Mouse (Mus musculus) cerebellum, adult 18-20 months (tissue): ENCODE results near the gene Wnt7b.

ENCODE experiments used
- DNase-seq, 2 experiments: peaks; one replicate each; pipeline ENCODE4 v3.0.0; 2021

The Wnt7b gene

DNA sequence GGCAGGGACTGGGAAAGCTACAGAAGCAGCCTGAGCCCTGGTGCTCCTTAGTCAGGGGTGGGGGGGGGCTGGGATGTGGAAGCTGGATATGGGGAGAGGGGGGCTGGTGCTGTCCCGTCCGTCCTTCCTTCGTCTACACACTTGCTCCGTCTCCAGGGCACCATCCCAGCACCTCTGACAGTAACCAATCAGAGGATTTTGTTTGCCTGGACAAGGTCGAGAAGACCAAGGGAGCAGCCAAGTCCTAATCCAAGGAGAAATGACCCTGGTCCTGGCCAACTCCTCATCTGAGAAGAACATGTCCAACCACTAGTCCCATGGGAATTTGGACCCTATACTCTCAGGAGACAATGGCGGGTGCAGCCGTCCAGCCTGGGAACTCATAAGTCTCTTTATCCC is 18.4 kb upstream of the Wnt7b start:
- DNase-seq: no peak

DNA sequence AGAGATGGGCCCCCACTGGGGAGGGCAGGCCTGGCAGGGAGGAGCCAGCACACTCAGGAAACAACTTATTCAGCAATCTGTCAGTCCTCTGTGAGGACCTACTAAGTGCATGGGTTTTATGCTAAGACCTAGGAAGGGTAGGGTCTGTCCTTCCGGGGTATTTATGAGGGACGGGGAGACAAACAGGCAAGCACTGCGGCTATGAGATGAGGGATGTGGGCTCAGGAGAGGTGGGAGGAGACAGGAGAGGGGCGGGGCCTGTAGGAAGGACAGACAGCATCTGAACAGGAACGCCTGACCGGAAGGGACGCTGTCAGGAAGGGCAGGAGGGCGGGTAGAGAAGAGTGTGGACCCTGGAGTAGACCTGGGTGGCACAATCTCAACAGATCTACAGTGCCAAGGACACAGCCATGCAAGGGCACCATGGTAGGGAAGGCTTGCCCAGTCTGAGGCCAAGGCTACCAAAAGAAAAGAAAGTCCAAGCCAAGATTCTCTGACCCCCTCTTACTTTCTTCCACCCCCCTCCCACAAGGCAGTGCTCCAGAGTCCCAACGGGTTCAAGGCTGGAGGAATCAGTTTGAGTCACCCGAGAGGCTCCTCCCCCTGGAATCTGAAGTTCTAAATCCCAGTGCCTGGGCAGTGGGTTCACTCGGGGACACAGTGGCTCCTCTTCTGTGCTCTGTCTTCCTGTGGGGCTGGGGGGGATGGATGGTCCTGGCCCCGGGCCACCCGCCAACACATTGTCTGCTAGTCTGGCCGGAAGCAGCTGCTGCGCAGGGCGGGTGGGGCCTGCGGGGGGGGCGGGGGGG is 17.8 kb upstream of the Wnt7b start:
- DNase-seq: peak in 1 of 2 experiments; percentile 16

DNA sequence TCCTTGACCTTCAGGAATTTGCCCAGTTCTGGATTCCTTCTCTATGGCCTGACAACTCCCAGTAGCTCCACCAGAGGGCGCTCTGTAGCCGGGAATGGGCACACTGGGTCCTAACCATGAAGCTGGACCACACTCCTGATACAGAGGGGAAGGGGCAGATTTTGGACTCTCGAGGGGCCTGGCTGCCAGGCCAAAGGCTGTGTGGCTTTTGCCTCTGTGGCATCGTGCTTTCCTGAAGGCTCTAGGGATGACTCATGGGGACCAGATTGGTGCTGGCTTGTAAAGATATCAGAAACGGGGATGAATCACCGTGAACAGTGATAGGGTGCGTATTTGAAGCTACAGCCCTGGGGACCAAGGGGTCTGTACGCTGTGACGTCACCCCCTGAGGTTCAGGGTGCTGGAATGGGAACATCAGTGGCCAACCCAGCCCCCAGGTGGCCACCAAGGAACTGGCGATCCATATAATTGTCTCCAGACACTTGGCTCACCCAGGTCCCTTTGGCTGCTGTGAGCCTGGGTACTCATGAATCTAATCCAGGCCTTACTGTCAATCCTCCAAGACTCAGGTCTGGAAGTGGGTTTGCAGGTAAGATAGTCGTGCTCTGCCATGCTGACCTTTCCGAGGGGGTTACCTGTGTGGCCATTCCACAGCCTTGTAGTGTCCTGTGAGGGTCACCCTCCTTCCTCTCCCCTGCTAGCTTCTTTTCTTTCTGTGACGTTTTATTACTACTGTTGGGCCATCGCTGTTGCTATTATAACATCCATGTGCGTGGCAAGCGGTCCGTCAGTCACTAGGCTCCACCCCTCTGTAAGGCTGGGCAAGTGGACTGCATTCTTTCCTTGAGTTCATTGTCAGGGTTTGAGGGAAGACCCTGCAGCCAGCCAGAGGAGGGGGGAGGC is 17.0 kb upstream of the Wnt7b start:
- peak; percentile 80 to 88 for DNase-seq

DNA sequence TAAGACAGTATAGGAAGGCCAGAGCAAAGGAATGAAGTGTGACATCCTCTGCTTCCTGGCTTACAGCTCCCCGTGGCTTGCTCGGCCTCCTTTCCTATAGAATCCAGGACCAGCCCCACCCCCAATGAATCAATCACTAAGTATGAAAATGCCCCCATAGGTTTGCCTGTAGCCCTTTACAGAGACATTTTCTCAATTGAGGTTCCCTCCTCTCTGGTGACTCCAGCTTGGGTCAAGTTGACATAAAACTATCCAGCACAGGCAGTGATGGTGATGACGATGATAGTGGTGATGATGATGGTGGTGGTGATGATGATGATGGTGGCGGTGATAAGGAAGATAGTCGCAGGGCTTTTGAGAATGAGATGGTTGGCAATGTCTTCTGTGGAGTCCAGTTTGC is 16.2 kb upstream of the Wnt7b start:
- no peak for DNase-seq

DNA sequence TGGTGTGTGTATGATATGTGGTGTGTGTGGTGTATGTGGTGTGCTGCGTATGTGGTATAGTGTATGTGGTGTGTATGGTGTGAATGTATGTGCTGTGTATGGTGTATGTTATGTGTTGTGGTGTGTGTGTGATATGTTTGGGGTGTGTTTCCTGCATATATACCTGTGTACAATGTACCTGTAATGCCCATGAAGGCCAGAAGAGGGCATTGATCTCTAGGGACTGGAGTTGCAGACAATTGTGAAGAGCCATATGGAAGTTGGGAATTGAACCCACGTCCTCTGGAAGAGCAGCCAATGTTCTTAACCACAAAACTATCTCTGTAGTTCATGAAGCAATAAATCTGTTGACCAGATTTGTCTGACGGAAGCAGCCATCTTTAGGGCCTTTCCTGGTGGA is 15.1 kb upstream of the Wnt7b start:
- peak in 1 of 2 experiments; percentile 15 for DNase-seq

DNA sequence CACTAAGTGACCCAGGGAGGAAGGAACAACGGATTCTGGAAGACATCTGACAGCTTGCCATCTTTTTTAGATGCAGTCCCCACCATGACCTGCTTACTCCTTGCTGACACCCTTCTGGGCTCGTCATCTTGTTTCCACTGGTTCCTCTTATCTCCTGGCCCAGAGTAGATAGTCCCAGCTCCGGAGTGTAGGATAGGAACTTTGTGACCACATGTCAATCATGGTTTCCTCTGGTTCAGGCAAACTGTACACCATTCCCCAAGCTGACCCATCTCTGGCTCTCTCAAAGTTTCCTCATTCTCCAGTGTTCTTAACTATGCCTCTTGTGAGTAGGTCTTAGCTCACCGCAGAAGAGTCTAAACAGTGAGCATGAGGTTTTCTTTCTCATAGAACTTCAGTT is 10.4 kb upstream of the Wnt7b start:
- DNase-seq: no peak

DNA sequence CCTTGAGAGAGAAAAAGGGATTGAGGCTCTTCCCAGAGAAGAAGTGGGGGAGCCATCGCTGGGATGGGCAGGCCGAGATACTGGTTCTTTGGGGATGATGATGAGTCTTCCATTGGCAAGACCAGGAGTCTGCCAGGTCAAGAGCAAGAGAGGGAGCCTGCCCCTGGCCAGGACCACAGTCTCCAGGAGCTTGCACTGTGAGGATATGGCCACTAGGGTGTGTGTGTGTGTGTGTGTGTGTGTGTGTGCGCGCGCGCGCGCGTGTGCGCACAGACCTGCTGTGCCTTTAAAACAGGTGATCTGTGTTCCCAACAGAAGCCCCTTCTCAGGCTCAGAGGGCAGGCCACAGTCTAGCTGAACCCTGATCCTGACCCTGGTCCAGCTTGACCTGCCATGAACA is 8.6 kb upstream of the Wnt7b start:
- DNase-seq: no peak

DNA sequence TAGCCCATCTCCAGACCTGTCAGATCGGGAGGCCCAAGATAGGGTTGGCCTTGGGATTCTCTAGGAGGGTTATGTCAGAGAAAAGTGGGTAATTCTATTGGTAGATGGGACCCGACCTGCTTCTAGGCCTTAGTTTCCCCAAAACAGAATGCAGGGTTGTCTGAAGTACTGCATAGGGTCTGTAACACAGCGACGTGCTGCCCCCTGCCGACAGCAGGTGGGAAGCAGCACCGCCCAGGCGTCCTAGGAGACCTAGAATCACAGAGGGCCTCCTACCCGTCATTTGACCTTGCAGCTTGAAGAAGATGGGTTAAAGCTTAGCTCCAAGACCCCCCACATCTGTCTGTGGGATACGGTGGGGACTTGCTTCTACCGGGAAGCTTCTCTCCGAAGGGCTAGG is 1.2 kb upstream of the Wnt7b start:
- DNase-seq: peak; percentile 60 to 76

DNA sequence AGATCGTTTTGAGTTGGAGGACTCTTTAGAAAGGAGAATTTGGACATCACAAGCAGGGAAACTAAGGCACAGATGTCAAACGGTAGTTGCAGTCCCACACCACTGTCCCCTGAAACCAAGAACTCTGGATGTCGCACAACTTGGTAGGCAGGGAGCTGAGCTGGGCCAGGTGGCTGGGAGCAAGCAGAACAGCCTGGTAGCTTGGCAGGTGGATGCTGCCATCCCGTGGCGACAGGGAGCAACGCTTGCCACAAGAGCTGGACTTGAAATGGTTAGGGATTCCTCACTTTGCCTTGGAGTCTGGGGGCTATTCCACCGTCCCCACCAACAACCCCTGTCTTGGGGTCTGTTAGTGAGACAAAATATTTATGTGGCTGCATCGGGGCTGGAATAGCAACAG is 751 bp upstream of the Wnt7b start:
- DNase-seq: peak; percentile 83 to 86

DNA sequence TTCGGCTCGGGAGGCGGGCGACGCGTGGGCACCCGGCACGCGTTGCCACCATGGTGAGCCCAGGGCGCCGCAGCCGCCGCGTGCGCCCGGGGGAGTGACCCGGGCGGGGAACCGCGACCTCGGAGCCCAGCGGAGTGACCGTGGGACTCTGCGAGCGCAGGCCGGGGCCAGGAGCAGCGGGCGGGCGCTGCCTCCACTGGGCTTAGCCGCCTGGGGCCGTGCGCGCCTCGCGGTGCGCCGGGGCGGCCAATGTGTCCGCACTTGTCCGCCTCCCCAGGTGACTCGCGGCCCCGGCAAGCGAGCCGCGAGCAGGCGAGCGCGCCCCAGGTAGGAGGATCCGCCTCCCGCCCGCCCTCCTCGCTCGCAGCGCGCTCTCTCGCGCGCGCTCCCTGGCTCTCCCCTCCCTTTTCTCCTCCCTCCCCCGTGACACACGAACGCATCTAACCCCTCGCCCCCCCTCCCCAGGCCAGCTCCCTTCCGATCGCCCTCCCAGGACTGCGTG is 659 bp downstream of the Wnt7b start:
- DNase-seq: no peak

DNA sequence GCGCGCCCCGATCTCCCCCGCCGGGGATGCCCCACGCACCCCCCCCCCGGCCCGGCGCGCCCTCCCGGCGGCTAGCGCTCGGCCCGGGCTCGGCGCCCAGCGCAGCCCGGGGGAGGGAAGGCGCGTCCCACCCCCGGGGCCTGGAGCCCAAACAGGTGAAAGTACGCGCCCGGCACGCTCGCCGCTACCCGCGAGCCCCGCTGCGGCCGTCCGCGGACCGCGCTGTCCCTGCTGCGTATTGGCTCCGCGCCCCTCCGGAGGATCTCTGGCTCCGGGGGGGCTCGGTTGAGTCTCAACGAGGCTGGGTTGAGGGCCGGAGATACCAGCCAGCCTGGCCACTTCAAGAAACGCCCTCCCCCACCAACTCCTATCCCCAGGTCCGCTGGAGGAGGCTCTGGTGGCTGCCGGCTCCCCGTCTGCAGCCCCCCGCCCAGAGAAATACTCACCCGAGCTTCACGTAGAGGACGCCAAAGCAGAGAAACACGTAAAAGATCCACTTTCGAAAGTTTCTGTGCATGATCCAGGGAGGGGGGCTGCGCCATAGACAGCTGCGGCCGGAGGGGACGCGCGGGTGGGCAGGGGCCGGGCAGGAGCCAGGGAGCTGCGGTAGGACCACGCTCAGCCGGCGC is 1.2 kb downstream of the Wnt7b start:
- no peak for DNase-seq

DNA sequence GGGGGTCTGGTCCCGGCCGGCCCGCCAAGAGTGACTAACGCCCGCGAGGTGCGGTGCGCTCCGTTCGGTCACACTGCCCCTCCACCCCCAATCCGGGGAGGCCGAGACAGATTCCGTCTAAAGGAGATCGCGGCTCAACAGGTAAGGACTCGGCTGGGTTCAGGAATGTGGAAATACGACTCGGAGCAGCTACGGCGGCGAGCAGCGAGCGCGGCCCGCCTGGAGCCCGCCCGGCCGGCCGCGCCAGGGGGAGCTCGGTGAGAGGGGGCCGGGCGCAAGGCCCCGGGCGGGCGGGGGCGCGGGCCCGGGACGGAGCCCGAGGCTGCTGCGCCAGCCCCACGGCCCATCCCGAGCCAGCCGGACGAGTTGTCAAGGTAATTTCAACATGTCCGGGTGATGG is 1.8 kb downstream of the Wnt7b start:
- DNase-seq: no peak

DNA sequence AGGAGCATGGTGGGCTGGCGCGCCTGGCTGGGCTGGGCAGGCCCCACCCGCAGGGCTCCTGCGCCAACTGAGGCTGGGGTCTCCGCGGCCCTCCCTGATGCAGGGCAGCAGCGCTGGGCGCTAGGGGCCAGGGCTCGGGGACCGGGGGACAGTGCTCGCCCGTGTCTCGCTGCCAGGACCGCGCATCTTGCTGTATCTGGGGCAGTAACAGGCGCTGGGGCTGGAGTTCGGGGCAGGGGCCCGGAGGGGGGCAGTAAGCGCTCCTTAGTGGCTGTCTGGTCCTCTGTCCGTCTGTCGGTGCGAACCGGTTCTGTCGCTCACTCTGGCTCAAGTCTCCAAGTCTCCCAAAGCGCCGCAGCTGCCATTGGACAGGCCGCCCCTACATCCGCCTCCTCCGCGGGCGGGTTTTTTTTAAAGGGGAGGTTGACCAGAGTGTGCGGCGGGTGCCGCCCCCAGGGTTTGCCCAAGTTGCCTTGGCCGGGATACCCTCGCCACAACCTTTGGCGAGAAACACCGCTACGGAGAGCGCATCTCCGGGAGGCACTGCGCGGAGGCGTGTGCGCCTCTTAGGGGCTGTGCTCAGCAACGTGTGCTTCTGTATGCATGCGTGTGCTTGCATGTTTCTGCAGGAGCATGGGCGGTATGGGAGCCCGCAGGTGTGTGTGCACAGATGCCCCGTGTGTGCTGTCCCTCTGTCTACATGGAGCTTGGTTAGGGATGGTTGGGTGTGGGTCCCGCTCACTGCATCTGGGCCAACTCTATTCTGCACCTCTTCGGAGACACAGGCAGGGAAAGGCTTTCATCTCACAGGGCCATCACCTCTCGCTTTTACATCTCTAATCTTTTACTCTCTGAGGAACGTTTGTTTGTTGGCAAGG is 4.5 kb downstream of the Wnt7b start:
- DNase-seq: no peak

DNA sequence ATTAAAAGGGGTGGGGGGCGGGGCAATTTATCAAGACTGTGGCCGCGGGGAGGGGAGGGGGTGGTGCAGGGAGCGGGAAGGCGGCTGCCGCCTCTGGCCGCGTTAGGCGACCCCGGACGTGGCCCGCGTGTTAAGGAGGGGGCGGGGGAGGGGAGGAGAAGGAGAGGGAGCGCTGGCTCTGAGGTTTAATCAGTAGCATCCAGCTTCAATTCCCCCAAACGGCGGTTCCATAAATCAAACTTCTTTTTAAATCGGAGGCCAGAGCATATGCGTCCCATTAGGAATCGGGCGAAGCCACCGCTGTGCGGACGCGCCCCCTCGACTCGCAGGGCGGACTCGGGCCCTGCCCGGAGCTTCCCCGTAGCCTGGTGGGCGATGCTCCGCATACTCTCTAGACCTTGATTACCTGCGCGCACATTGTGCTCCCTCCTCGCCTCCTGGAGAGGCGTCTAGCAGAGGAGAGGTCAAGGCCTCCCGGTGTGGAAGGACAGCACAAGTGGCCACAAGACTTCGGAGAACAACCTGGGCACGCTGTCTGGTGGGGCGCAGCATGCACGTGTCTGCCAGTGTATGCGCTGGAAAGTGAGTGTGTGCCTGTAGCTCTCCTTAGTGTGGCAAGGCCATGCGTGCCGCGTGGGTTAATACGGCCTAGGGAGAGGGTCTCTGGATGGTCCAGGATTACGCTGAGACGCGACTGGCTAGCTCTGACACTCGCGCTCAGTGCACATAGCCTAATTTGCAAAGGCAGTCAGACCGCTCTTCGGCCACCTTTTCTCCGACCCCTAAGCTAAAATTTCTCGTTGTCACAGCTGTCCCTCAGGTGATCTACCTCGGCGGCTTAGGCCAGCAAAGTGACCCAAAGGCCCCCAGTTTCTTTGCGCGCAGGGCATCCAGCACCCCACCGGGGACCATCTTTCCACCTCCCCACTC is 5.5 kb downstream of the Wnt7b start:
- DNase-seq: no peak

DNA sequence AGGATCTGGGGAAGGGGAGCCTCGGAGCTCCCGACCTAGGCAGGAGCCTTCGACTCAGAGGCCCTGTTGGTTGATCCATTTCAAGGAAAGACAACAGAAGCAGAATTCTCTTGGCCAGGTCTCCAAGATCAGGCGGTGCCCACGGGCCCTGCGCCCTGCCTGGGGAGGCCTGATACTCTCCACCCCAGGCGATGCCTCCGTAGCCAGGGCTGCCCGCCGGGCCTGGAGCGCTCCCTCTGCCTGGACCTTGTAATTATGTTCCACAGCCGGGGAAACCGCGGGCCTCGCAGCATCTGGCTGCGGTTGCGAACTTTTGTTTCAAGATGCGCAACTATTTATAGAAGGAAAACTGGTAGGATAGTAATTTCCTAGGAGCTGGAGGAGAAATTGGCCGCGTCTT is 6.2 kb downstream of the Wnt7b start:
- no peak for DNase-seq

DNA sequence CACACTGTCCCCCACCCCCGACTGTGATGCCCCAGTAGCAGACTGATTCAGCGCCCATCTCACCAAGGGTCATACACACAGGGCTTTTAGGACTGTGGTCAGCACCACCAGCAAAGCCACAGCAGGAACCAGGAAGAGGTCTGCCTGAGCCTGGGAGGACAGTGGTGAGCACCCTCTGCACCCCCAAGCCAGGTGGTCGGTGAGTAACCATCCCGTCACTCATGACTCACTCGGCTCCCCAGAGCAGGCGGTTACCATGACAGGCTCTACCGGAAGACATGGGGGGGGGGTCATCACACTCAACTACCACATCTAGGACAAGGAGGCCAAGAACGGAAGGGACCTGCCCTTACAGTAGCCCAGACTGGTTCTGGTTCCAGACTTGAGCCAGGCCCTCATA is 7.7 kb downstream of the Wnt7b start:
- DNase-seq: no peak

DNA sequence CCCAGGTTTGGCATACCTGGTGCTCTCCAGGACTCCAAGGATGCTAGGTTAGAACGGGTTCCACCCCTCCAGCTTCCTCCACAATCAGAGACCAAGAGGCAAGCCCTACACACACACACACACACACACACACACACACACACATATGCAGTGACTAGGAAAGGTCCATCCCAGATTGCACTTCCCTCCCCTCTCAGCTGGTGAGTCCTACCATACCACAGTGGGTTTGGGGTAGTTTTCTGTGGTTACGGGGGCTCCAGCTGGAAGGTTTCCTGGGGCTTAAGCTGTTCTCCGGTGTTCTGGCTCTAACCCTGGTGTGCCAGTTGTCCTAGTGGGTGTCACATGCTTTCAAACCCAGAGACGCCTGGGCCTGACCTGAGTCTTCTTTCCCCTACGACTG is 8.2 kb downstream of the Wnt7b start:
- no peak for DNase-seq

DNA sequence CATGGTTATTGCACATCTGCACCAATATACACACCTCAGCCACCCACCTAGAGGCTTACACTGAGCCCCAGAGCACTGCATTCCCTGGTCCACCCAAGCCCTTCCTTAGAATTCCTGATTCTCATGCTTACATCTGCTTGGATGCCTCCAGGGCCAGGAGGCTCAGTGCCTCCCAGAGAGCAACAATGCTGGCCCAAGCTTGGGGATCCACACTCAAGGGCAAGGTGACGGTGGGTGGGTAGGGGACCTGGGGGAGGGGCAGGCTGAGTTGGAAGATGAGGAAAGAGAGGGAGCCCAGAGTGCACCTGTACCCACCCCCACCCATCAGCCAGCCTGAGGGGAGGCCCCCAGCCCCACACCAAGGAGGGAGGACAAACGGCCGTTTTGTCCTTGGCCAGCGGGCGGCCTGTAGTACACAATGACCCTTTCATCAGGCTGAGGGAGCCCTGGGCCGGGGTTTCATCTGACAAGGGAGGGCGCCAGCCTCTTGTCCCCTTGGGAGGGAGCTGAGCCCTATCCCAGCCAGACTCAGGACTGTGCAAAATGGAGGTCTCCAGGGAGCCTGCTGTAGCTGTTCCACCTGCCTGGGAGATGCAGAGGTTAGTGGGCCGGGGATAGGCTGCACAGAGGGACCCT is 9.5 kb downstream of the Wnt7b start:
- DNase-seq: no peak

DNA sequence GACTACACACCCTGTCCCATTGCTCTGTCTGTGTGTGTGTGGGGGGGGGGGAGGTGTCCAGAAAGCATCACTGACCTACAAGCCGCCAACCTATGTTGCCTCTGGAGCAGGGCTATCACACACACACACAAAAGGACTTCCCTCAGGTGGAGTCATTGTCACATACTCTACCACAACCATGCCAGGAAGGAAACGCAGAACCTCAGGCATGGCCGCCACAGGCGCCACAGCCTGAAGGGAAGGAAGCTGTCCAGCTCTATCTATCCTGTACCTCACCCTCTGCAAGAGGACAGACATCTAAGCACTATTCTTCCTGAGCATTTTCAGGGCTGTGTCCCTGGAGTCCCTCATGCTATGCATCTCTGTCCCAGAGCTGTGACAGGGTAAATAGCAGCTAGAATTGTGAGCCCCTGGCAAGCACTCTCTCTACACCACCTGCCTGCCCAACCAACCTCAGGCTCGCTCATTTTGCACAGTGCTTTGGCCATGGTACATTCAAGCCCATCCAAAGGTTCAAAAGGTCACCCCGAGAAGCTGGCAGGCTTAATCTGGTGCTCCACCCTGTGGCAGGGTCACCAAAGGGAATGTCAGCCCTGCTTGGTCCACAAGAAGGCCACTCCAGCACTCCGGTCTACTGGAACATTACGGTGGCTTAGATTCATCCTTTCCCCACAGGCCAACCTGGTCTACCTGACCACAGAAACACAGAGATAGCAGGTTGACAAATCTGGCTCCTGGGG is 12.1 kb downstream of the Wnt7b start:
- DNase-seq: no peak

DNA sequence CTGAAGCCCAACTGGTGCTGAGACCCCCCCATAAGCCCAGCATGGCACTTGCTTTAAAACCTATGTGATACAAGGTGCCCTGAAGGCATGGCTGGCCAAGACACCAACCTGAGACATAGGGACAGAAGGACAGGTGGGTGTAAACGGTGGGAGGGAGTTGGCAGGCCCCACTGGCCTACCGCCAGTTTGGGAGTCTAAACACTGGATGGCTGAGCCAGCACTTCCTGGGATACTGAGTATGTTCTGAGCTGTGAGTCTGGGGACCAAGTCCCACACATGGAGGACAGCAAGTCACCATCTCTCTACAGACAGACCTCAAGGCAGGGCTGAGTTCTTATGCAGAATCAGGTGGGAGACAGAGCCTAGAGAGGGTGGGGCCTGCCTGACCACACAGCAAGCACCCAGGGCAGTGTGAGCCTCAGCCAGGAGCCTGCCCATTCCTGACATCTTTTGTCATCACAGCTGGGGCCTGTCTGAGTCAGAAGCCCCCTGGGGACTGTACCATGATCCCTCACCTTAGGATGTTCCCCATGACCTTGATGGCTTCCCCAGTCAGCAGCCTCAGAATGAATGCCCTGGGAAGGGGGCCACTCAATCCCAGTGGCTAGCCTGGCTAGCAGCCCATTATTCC is 13.0 kb downstream of the Wnt7b start:
- DNase-seq: no peak
